Mouse (Mus musculus): ENCODE data around the gene Abi2. TPM values are rescaled to one million over a fixed set of nuclear protein-coding genes. Genes with fewer than 3 reads are reported as not detected.

The Abi2 gene
- 34.5 and 43.4 TPM in 2 replicates for polyA plus RNA-seq (2014; fragmentation: Nextera tagmentation; extraction: Ambion mirVana)

- Histone ChIP-seq H3K27me3 (ENCODE audit: control insufficient read depth, insufficient read depth, low read length) (no peaks in the 10 kb centered on the region), H3K27ac (replicated peaks; ENCODE audit: low read depth, low read length) (peak within 1 kb of the TSS; percentile 89), H3K9ac (ENCODE audit: low read length) (peak within 1 kb of the TSS; percentile 92), H3K36me3 (ENCODE audit: control insufficient read depth, insufficient read depth, low read length) (no peaks in the 10 kb centered on the region), H3K9me3 (ENCODE audit: control insufficient read depth, low read length) (no peaks in the 10 kb centered on the region), H3K4me2 (ENCODE audit: low read depth, severe bottlenecking) (peak within 1 kb of the TSS; percentile 58), H3K4me1 (ENCODE audit: control insufficient read depth, insufficient read depth, low read length) (0 out of 2 replicates have a peak, but pooled peaks cover 3% of the 10 kb centered on the region), H3K4me3 (ENCODE audit: low read depth, low read length) (peak within 1 kb of the TSS; percentile 85)
- peak; percentile 90 for ATAC-seq (ENCODE audit: insufficient number of reproducible peaks, low FRiP score, low TSS enrichment, low read depth)
- DNase-seq (ENCODE audit: low spot score) = peak; percentile 96
- WGBS = under 1% methylated on average over 51 of the region's 69 CpGs
Observed at GRCm38 (mm10) chr1:60409168-60409828, at the start of gene Abi2. Gene Abi2, plus strand, starts transcription at chr1:60409619.

DNA sequence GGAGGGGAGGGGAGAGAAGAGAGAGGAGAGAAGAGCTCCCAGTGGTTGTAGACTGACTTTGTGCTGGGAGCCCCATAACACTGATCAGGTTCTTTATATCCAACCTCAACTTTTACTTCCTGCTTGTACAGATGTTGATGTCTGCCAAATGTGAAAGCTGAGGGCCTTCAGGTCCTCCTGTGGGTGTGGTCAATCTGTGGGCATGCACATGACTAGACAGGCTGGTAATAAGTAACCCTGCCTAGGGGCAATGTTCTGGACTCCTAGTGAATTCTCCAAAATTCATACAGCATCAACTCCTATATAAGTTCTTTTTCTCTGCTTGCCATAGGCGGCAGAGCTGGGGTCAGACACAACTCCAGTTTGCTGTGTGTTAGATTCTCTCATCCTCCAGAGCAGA lies 47.8 kb upstream of the Abi2 start:
- DNase-seq (ENCODE audit: low spot score) (no peak), ATAC-seq (ENCODE audit: insufficient number of reproducible peaks, low FRiP score, low TSS enrichment, low read depth) (no peak)
- 96% methylated on average over 1 of the region's 1 CpGs for WGBS
- Histone ChIP-seq H3K9ac (ENCODE audit: low read length) (no peak overlapping the region), H3K27ac (replicated peaks; ENCODE audit: low read depth, low read length) (no peak overlapping the region), H3K27me3 (ENCODE audit: control insufficient read depth, insufficient read depth, low read length) (no peaks in the 10 kb centered on the region), H3K4me1 (ENCODE audit: control insufficient read depth, insufficient read depth, low read length) (no peaks in the 10 kb centered on the region), H3K4me3 (ENCODE audit: low read depth, low read length) (no peak overlapping the region), H3K4me2 (ENCODE audit: low read depth, severe bottlenecking) (no peak overlapping the region), H3K36me3 (ENCODE audit: control insufficient read depth, insufficient read depth, low read length) (no peaks in the 10 kb centered on the region; the same call in 1 of the 2 replicates), H3K9me3 (ENCODE audit: control insufficient read depth, low read length) (no peaks in the 10 kb centered on the region)

DNA sequence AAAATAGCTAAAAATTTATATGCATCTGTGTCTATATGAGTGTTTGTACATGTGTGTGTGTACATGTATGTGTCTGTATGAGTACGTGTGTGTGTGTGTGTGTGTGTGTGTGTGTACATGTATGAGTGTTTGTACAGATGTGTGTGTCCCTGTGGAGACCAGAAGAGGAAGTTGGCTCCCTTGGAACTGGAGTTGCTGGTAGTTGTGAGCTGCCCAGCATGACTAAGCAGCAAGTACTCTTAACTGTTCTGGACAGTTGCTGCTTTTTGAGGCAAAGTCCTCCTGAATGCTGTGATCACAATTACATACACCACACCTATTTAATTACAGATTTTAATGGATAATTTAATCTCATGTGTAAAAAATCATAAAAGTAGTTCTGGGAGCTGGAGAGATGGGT lies 32.9 kb upstream of the Abi2 start:
- Histone ChIP-seq H3K4me3 (ENCODE audit: low read depth, low read length) (no peak overlapping the region), H3K27me3 (ENCODE audit: control insufficient read depth, insufficient read depth, low read length) (no peaks in the 10 kb centered on the region), H3K36me3 (ENCODE audit: control insufficient read depth, insufficient read depth, low read length) (peaks cover 7% of the 10 kb centered on the region; the same call in 1 of the 2 replicates), H3K9ac (ENCODE audit: low read length) (no peak overlapping the region), H3K4me1 (ENCODE audit: control insufficient read depth, insufficient read depth, low read length) (no peaks in the 10 kb centered on the region), H3K27ac (replicated peaks; ENCODE audit: low read depth, low read length) (no peak overlapping the region), H3K4me2 (ENCODE audit: low read depth, severe bottlenecking) (no peak overlapping the region), H3K9me3 (ENCODE audit: control insufficient read depth, low read length) (no peaks in the 10 kb centered on the region)
- ATAC-seq (ENCODE audit: insufficient number of reproducible peaks, low FRiP score, low TSS enrichment, low read depth) (no peak), DNase-seq (ENCODE audit: low spot score) (no peak)
- WGBS = 81% methylated on average over 1 of the region's 1 CpGs

DNA sequence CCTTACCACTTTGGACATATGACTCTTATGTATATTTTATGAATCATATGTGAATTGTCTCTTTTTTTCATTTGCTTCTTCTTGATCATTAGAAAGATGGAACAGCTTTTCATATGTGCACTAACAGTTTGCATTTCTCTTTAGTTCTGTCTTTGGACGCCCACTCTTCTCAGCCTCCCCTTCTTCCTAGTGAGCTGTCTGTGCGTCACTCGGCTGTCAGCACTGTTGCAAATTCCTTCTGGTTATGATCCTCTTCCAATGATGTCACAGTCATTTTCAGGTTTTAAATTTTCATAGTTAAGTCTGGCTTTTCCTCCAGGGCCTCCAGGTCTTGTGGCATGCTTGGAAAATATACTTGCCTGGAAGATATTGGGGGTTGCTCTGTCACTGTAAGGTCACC lies 27.5 kb upstream of the Abi2 start:
- Histone ChIP-seq H3K9me3 (ENCODE audit: control insufficient read depth, low read length) (no peaks in the 10 kb centered on the region), H3K27ac (replicated peaks; ENCODE audit: low read depth, low read length) (no peak overlapping the region), H3K36me3 (ENCODE audit: control insufficient read depth, insufficient read depth, low read length) (peaks cover 4% of the 10 kb centered on the region; the same call in 1 of the 2 replicates), H3K4me1 (ENCODE audit: control insufficient read depth, insufficient read depth, low read length) (no peaks in the 10 kb centered on the region), H3K27me3 (ENCODE audit: control insufficient read depth, insufficient read depth, low read length) (no peaks in the 10 kb centered on the region), H3K9ac (ENCODE audit: low read length) (no peak overlapping the region), H3K4me3 (ENCODE audit: low read depth, low read length) (no peak overlapping the region), H3K4me2 (ENCODE audit: low read depth, severe bottlenecking) (no peak overlapping the region)
- DNase-seq (ENCODE audit: low spot score) = no peak
- ATAC-seq (ENCODE audit: insufficient number of reproducible peaks, low FRiP score, low TSS enrichment, low read depth) = no peak
- 98% methylated on average over 3 of the region's 3 CpGs for WGBS

DNA sequence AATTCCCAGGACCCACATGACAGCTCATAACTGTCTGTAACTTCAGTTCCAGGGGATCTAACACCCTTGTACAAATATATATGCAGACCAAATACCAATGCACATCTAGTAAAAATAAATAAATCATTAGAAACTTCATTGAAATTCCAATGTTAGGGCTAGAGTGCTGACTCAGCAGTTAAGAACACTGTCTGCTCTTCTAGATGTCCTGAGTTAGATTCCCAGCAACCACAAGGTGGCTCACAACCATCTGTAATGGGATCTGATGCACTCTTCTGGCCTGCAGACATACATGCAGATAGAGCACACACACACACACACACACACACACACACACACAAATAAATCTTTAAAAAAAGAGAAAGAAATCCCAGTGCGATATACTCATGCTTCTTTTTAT lies 4.6 kb upstream of the Abi2 start:
- DNase-seq (ENCODE audit: low spot score) (no peak), ATAC-seq (ENCODE audit: insufficient number of reproducible peaks, low FRiP score, low TSS enrichment, low read depth) (no peak)
- H3K4me3 ChIP-seq (ENCODE audit: low read depth, low read length) = no peak overlapping the region
- no peak overlapping the region for H3K9ac ChIP-seq (ENCODE audit: low read length)
- no peak overlapping the region for H3K27ac ChIP-seq (replicated peaks; ENCODE audit: low read depth, low read length)
- no peaks in the 10 kb centered on the region for H3K27me3 ChIP-seq (ENCODE audit: control insufficient read depth, insufficient read depth, low read length)
- no peak overlapping the region for H3K4me2 ChIP-seq (ENCODE audit: low read depth, severe bottlenecking)
- 0 out of 2 replicates have a peak, but pooled peaks cover 3% of the 10 kb centered on the region for H3K4me1 ChIP-seq (ENCODE audit: control insufficient read depth, insufficient read depth, low read length)
- H3K9me3 ChIP-seq (ENCODE audit: control insufficient read depth, low read length) = no peaks in the 10 kb centered on the region
- 98% methylated on average over 1 of the region's 1 CpGs for WGBS
- H3K36me3 ChIP-seq (ENCODE audit: control insufficient read depth, insufficient read depth, low read length) = no peaks in the 10 kb centered on the region

DNA sequence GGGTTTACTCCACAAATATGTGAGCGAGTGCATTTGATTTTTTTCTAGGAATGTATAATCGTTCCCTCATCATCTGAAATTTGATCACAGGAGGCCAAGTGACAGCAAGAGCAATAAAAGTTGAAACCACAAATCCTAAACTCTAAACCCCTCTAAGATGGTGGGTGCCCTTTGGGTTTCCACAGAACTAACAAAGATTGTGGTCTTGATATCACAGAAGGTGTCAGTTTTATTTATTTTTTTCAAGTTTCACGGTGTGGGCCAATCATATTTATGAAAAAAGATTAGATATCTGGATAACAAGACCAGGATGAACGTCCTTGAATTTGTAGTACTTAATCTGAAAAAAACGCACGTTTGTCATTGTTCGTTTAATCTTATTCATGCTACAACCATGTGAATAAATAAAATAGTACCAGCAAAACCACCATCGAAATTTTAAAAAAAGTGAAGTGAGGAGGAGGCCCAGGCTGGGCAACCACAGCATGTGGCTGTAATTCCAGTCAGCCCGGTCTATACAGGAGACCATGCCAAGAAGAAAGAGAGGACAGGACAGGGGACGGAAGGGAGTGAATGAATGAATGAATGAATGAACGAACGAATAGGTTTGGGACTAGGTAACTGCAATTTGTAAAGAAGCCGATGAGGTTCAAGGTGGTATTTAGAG lies 785 bp upstream of the Abi2 start:
- H3K4me1 ChIP-seq (ENCODE audit: control insufficient read depth, insufficient read depth, low read length) = 0 out of 2 replicates have a peak, but pooled peaks cover 3% of the 10 kb centered on the region
- ATAC-seq (ENCODE audit: insufficient number of reproducible peaks, low FRiP score, low TSS enrichment, low read depth) (peak; percentile 62), DNase-seq (ENCODE audit: low spot score) (no peak)
- peak overlapping the region; percentile 85 for H3K4me3 ChIP-seq (ENCODE audit: low read depth, low read length)
- H3K27me3 ChIP-seq (ENCODE audit: control insufficient read depth, insufficient read depth, low read length) = no peaks in the 10 kb centered on the region
- H3K4me2 ChIP-seq (ENCODE audit: low read depth, severe bottlenecking) = peak overlapping the region; percentile 58
- WGBS = 16% methylated on average over 13 of the region's 13 CpGs
- H3K9me3 ChIP-seq (ENCODE audit: control insufficient read depth, low read length) = no peaks in the 10 kb centered on the region
- peak overlapping the region; percentile 89 for H3K27ac ChIP-seq (replicated peaks; ENCODE audit: low read depth, low read length)
- no peaks in the 10 kb centered on the region for H3K36me3 ChIP-seq (ENCODE audit: control insufficient read depth, insufficient read depth, low read length)
- H3K9ac ChIP-seq (ENCODE audit: low read length) = peak overlapping the region; percentile 92

DNA sequence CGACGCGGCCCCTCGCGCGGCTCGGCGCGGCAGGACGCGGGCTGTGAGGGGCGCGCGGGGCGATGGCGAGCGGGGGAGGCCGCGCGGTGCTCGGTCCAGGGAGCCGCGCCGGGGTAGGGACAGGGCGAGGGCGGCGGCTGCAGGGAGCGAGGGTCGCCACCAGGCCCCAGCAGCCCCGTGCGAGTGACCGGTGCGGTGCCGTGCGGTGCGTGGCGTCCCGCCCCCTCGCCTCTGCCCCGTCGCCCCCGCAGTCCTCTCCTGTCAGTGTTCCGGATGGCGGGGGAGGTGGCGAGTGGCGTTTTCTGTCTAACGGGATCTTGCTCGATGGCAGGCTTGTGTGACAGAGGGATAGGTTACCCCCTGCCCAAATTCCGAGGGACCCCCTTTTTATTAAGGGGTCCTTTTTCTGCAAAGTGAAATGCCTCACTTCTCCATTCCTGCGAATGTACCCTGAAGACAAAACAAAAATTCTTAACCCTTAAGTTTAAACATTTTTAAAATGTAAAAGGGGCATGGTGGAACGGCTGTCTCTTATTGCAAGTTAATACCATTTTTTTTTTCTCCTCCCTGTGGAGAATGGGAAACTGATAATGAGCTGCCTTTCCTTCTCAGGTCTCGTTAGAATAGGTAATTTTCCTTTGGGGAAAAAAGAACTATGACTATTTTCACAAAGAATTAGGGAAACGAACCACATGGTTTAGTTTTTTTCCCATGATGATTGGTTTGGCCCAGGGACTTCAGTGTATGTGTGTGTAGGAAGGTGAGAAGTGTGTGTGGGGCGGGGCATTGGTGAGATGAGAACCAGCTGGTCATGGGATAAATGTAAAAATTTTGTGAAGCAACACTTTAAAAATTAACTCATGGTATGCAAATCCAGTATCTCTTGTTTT lies 754 bp downstream of the Abi2 start:
- ATAC-seq (ENCODE audit: insufficient number of reproducible peaks, low FRiP score, low TSS enrichment, low read depth) (peak; percentile 66), DNase-seq (ENCODE audit: low spot score) (peak; percentile 66)
- H3K4me3 ChIP-seq (ENCODE audit: low read depth, low read length) = peak overlapping the region; percentile 85

GRCm38 (mm10) chr1:60416724-60417123 lies 7.3 kb downstream of the Abi2 start:
- DNase-seq (ENCODE audit: low spot score) (no peak), ATAC-seq (ENCODE audit: insufficient number of reproducible peaks, low FRiP score, low TSS enrichment, low read depth) (no peak)
- no peak overlapping the region for H3K4me3 ChIP-seq (ENCODE audit: low read depth, low read length)
- 93% methylated on average over 3 of the region's 3 CpGs for WGBS
- H3K36me3 ChIP-seq (ENCODE audit: control insufficient read depth, insufficient read depth, low read length) = no peaks in the 10 kb centered on the region
- H3K27me3 ChIP-seq (ENCODE audit: control insufficient read depth, insufficient read depth, low read length) = no peaks in the 10 kb centered on the region
- H3K27ac ChIP-seq (replicated peaks; ENCODE audit: low read depth, low read length) = no peak overlapping the region
- H3K4me1 ChIP-seq (ENCODE audit: control insufficient read depth, insufficient read depth, low read length) = no peaks in the 10 kb centered on the region
- no peaks in the 10 kb centered on the region for H3K9me3 ChIP-seq (ENCODE audit: control insufficient read depth, low read length)
- H3K9ac ChIP-seq (ENCODE audit: low read length) = no peak overlapping the region
- no peak overlapping the region for H3K4me2 ChIP-seq (ENCODE audit: low read depth, severe bottlenecking)

More for the DNA sequence above, 754 bp downstream of the Abi2 start:
- no peaks in the 10 kb centered on the region for H3K36me3 ChIP-seq (ENCODE audit: control insufficient read depth, insufficient read depth, low read length)
- H3K27me3 ChIP-seq (ENCODE audit: control insufficient read depth, insufficient read depth, low read length) = no peaks in the 10 kb centered on the region
- H3K27ac ChIP-seq (replicated peaks; ENCODE audit: low read depth, low read length) = peak overlapping the region; percentile 89
- H3K4me1 ChIP-seq (ENCODE audit: control insufficient read depth, insufficient read depth, low read length) = 0 out of 2 replicates have a peak, but pooled peaks cover 3% of the 10 kb centered on the region
- H3K4me2 ChIP-seq (ENCODE audit: low read depth, severe bottlenecking) = peak overlapping the region; percentile 53
- H3K9me3 ChIP-seq (ENCODE audit: control insufficient read depth, low read length) = no peaks in the 10 kb centered on the region
- H3K9ac ChIP-seq (ENCODE audit: low read length) = peak overlapping the region; percentile 92
- WGBS = under 1% methylated on average over 48 of the region's 54 CpGs

Data from limb, embryonic 11.5 days (tissue).